Mouse (Mus musculus) liver, embryonic 18 days (tissue): ENCODE data around the gene Rbbp6. TPM values are rescaled to one million over a fixed set of nuclear protein-coding genes. Genes with fewer than 3 reads are reported as not detected.

Experiments used
- polyA plus RNA-seq: library from polyadenylated mRNA; depleted of rRNA; stranded (reverse); fragments of >200 nt; gene quantifications from 2 replicates; pipeline ENCODE4 v1.2.3, GENCODE M21; 2012; rRNA removed

The Rbbp6 gene
- 14.0 and 15.9 TPM in 2 replicates for polyA plus RNA-seq

GRCm38 (mm10) chr7:122965386-122965785 lies at the start of gene Rbbp6:
TSS of gene Rbbp6 (plus strand) at chr7:122965686.

Other genes with a start within 250 kb of the Rbbp6 start
- gene Tnrc6a, start 158.2 kb downstream of the Rbbp6 start, polyA plus RNA-seq, result 13.0 and 15.8 TPM in 2 replicates
- 0.20 and 0.30 TPM in 2 replicates for gene Slc5a11, start 249.1 kb downstream of the Rbbp6 start, polyA plus RNA-seq